Mouse (Mus musculus): ENCODE measurements around the gene Hoxa7. TPM values are rescaled to one million over a fixed set of nuclear protein-coding genes. Genes with fewer than 3 reads are reported as not detected.

The Hoxa7 gene
- polyA plus RNA-seq, 1 experiment from 2014 or later, result 8.1 TPM

GRCm38 (mm10) chr6:52208868-52209684 lies 12.6 kb downstream of the Hoxa7 start:
- H3K9ac ChIP-seq (ENCODE audit: low read length), result peak overlapping the region; percentile 53
- no peaks in the 10 kb centered on the region for H3K36me3 ChIP-seq (ENCODE audit: control insufficient read depth, insufficient read depth, low read length)
- no peak for DNase-seq (ENCODE audit: low spot score)
- H3K4me1 ChIP-seq (replicated peaks; ENCODE audit: control insufficient read depth, insufficient read depth), result no peaks in the 10 kb centered on the region
- WGBS, result 17% methylated on average over 18 of the region's 18 CpGs
- H3K9me3 ChIP-seq (ENCODE audit: control insufficient read depth, low read length), result no peaks in the 10 kb centered on the region
- H3K4me2 ChIP-seq (replicated peaks; ENCODE audit: low read depth), result peak overlapping the region; percentile 76
- no peak for ATAC-seq (ENCODE audit: low FRiP score, low TSS enrichment)
- peak overlapping the region; percentile 42 for H3K4me3 ChIP-seq (ENCODE audit: low read depth, low read length)
- H3K27ac ChIP-seq (replicated peaks), result peak overlapping the region; percentile 78
- no peak for TF ChIP-seq CTCF (IDR thresholded peaks at IDR 0.05; ENCODE audit: low read depth)
- peaks cover 8% of the 10 kb centered on the region; the same call in 1 of the 2 replicates for H3K27me3 ChIP-seq (ENCODE audit: control insufficient read depth, insufficient read depth, low read length)

DNA sequence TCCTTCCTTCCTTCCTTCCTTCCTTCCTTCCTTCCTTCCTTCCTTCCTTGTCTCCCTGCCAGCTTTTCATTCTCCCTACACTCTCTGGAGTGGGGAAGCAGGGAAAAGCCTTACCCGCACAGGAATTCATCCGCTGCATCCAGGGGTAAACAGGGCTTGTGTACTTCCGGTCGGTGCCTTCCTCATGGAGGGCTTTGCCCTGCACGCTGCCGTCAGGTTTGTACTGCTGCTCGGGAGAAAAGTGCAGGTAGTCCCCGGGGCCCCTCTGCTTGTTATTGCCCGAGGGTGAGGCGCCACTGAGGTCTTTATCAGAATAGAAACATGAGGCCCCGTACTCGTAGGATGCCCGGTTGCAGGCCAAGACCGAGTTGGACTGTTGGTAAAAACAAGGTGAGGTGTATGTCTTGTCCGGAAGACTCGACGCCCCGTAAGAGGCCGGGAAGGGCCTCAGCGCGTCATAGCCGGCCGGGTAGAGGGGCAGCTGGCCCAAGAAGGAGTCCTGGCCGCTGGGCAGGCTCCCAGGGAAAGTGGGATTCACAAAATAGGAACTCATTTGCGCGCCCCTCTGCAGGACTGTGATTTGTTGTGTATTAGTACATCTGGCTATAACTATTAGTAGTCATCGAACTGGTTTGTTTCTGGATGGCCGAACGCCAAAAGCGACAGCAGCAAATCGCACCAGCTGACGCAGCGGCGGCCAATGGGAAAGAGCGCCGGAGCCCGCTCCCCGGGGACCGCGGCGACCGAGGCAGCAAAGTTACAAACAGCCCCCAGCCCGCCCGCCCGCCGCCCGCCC lies 13.4 kb downstream of the Hoxa7 start, which contains the start of gene Hoxa6:
Gene Hoxa6 (minus strand): TSS at position 651 of the 796 bp plus-strand sequence.
- Histone ChIP-seq H3K4me2 (replicated peaks; ENCODE audit: low read depth) (peak within 1 kb of the TSS; percentile 76), H3K27me3 (ENCODE audit: control insufficient read depth, insufficient read depth, low read length) (peaks cover 8% of the 10 kb centered on the region; the same call in 1 of the 2 replicates), H3K4me3 (ENCODE audit: low read depth, low read length) (peak within 1 kb of the TSS; percentile 42), H3K4me1 (replicated peaks; ENCODE audit: control insufficient read depth, insufficient read depth) (no peaks in the 10 kb centered on the region), H3K9ac (ENCODE audit: low read length) (peak within 1 kb of the TSS; percentile 53), H3K27ac (replicated peaks) (peak within 1 kb of the TSS; percentile 78), H3K9me3 (ENCODE audit: control insufficient read depth, low read length) (no peaks in the 10 kb centered on the region), H3K36me3 (ENCODE audit: control insufficient read depth, insufficient read depth, low read length) (no peaks in the 10 kb centered on the region)
- WGBS, result 5% methylated on average over 47 of the region's 47 CpGs
- TF ChIP-seq CTCF (IDR thresholded peaks at IDR 0.05; ENCODE audit: low read depth) (no peak), EP300 (optimal IDR thresholded peaks at IDR 0.05) (no peak)
- ATAC-seq (ENCODE audit: low FRiP score, low TSS enrichment) (no peak), DNase-seq (ENCODE audit: low spot score) (no peak)

DNA sequence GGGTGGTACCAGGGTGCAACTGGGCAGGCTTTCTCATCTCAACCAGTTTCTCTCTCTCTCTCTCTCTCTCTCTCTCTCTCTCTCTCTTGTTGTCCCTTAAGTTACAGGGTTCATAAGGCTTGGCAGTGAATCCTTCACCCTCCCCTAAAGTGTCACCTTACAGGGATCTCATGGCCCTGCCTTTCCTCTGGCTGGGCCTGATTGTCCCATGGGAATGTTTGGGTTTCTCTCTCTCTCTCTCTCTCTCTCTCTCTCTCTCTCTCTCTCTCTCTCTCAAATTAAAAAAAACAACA lies 14.0 kb downstream of the Hoxa7 start:
- Histone ChIP-seq H3K9me3 (ENCODE audit: control insufficient read depth, low read length) (no peaks in the 10 kb centered on the region), H3K4me1 (replicated peaks; ENCODE audit: control insufficient read depth, insufficient read depth) (no peaks in the 10 kb centered on the region), H3K9ac (ENCODE audit: low read length) (no peak overlapping the region), H3K4me3 (ENCODE audit: low read depth, low read length) (peak overlapping the region; percentile 1; the same call in 1 of the 2 replicates), H3K36me3 (ENCODE audit: control insufficient read depth, insufficient read depth, low read length) (no peaks in the 10 kb centered on the region), H3K4me2 (replicated peaks; ENCODE audit: low read depth) (peak overlapping the region; percentile 76), H3K27ac (replicated peaks) (peak overlapping the region; percentile 49), H3K27me3 (ENCODE audit: control insufficient read depth, insufficient read depth, low read length) (peaks cover 7% of the 10 kb centered on the region; the same call in 1 of the 2 replicates)
- DNase-seq (ENCODE audit: low spot score) (no peak), ATAC-seq (ENCODE audit: low FRiP score, low TSS enrichment) (no peak)
- TF ChIP-seq EP300 (optimal IDR thresholded peaks at IDR 0.05), result no peak
- no peak for TF ChIP-seq CTCF (IDR thresholded peaks at IDR 0.05; ENCODE audit: low read depth)

DNA sequence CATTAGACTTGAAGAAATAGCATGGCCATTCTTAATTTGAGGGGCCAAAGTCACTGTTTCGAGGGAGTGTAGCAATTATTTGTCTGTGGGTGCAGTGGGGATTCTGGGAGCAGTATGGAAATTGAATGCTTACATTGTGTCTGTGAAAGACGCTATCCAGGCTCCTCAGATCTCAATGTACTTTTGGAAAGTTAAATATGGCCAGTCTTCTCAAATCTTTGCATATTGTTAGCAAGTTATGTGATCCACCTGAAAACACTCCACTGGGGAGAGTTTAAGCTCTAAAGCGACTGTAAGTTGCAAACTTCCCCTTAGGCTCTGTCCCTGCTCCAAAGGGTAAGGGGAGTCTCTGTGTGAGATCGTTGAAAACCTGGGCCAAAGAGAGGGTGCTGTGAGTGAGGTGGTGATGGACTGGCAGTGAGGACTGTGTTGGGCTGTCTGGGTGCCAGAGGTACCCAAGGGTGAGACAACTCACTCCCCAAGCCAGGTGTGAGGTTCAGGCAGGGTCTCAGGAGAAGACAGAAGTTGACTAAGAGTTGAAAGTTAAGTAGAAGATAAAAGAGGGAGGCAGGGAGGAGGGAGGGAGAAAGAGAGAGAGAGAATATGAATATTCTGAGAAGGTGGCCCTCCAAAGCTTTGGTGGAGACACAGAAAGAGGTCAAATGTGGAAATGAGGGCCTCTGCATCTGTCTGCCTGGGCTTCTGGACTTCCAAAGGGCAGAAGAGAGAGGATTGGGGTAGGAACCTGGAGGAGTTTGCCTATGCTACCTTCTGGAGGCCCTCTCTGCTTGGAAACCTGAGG lies 14.6 kb downstream of the Hoxa7 start:
- Histone ChIP-seq H3K9me3 (ENCODE audit: control insufficient read depth, low read length) (no peaks in the 10 kb centered on the region), H3K36me3 (ENCODE audit: control insufficient read depth, insufficient read depth, low read length) (no peaks in the 10 kb centered on the region), H3K4me1 (replicated peaks; ENCODE audit: control insufficient read depth, insufficient read depth) (no peaks in the 10 kb centered on the region), H3K4me3 (ENCODE audit: low read depth, low read length) (peak overlapping the region; percentile 1; the same call in 1 of the 2 replicates), H3K9ac (ENCODE audit: low read length) (no peak overlapping the region), H3K27ac (replicated peaks) (peak overlapping the region; percentile 49), H3K27me3 (ENCODE audit: control insufficient read depth, insufficient read depth, low read length) (peaks cover 5% of the 10 kb centered on the region; the same call in 1 of the 2 replicates), H3K4me2 (replicated peaks; ENCODE audit: low read depth) (peak overlapping the region; percentile 76)
- ATAC-seq (ENCODE audit: low FRiP score, low TSS enrichment) (no peak), DNase-seq (ENCODE audit: low spot score) (no peak)
- 24% methylated on average over 4 of the region's 4 CpGs for WGBS
- TF ChIP-seq EP300 (optimal IDR thresholded peaks at IDR 0.05), result no peak
- TF ChIP-seq CTCF (IDR thresholded peaks at IDR 0.05; ENCODE audit: low read depth), result no peak

DNA sequence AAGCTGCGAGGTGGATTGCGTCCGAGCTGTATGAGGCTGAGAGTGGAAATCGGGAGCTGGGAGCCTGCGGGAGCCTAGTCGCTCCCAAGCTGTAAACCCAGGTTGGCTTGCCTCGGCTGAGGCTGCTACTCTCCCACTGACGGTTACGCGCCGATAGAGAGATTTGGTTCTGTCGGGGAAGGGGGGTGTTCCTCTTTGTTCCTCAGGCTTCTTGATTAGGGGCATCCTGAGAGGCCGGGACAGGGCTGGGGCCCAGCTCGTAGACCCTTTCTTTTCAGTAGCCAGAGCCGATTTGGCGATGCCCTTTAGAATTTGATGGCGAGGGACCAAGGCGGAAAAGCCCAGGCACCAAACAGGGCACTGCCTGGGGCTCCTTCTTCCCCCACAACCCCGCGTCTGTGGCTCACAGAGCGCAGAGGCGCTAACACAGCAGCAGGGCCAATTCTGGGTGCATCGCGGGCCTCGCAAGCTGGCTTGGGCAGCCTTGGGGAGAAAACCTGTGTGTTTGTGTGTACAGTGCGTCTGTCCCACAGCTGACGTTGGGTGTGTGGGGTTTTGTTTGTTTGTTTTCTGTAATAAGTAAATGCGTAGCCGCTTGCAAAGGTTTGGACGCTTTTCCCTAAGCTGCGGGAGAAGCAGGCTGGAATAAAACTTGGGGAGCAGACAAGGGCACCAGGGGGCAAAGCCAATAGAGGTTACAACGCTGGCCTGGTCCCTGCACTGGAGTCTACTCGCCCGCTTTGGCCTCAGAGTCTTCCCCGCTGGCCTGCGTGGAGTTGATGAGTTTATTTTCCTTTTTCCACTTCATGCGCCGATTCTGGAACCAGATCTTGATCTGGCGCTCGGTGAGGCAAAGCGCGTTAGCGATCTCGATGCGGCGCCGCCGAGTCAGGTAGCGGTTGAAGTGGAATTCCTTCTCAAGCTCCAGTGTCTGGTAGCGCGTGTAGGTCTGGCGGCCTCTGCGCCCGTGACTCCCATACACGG lies 15.7 kb downstream of the Hoxa7 start:
- no peaks in the 10 kb centered on the region for H3K36me3 ChIP-seq (ENCODE audit: control insufficient read depth, insufficient read depth, low read length)
- no peaks in the 10 kb centered on the region for H3K9me3 ChIP-seq (ENCODE audit: control insufficient read depth, low read length)
- DNase-seq (ENCODE audit: low spot score) (peak; percentile 19), ATAC-seq (ENCODE audit: low FRiP score, low TSS enrichment) (no peak)
- H3K4me2 ChIP-seq (replicated peaks; ENCODE audit: low read depth), result peak overlapping the region; percentile 76
- WGBS, result 12% methylated on average over 55 of the region's 55 CpGs
- peak overlapping the region; percentile 61 for H3K9ac ChIP-seq (ENCODE audit: low read length)
- H3K4me1 ChIP-seq (replicated peaks; ENCODE audit: control insufficient read depth, insufficient read depth), result no peaks in the 10 kb centered on the region
- H3K4me3 ChIP-seq (ENCODE audit: low read depth, low read length), result peak overlapping the region; percentile 29
- peaks cover 5% of the 10 kb centered on the region; the same call in 1 of the 2 replicates for H3K27me3 ChIP-seq (ENCODE audit: control insufficient read depth, insufficient read depth, low read length)
- H3K27ac ChIP-seq (replicated peaks), result peak overlapping the region; percentile 66
- TF ChIP-seq CTCF (IDR thresholded peaks at IDR 0.05; ENCODE audit: low read depth), result no peak
- TF ChIP-seq EP300 (optimal IDR thresholded peaks at IDR 0.05), result no peak
